Mouse (Mus musculus) c-Kit-positive CD71-positive TER-119-negative erythroid progenitor cells, embryonic 14.5 days (primary cell): ENCODE results near the gene Mrpl24.
"Not testable (repeated sequence)": the region's sequence is repeated elsewhere in the genome, so short reads cannot be mapped to it uniquely, and the experiment has no call there.

Source experiments
- DNase-seq: peaks from one replicate; pipeline ENCODE4 v3.0.0-alpha.2; 2013; ENCODE audit warnings: low read depth

The Mrpl24 gene

GRCm38 (mm10) chr3:87919336-87920108, at the start of gene Mrpl24:
Gene Mrpl24, plus strand, starts transcription at chr3:87919506.
- DNase-seq, result peak; percentile 84

- no peak for DNase-seq
These were observed 41.6 kb upstream of the Mrpl24 start for GRCm38 (mm10) chr3:87877730-87878129.

- DNase-seq, result no peak
These were observed 35.0 kb upstream of the Mrpl24 start for GRCm38 (mm10) chr3:87884291-87884690.

- DNase-seq, result no peak
These were observed 34.5 kb upstream of the Mrpl24 start for GRCm38 (mm10) chr3:87884708-87885251.

GRCm38 (mm10) chr3:87885281-87886003, 33.9 kb upstream of the Mrpl24 start, which contains the start of gene Prcc:
Gene Prcc, minus strand, starts transcription at chr3:87885608.
- peak; percentile 96 for DNase-seq

GRCm38 (mm10) chr3:87886004-87886365, 33.3 kb upstream of the Mrpl24 start:
- DNase-seq, result no peak

- DNase-seq, result no peak
These were observed 32.9 kb upstream of the Mrpl24 start for GRCm38 (mm10) chr3:87886416-87886815.

- not testable (repeated sequence) for DNase-seq
These were observed 31.9 kb upstream of the Mrpl24 start for GRCm38 (mm10) chr3:87887400-87887799.

GRCm38 (mm10) chr3:87891481-87891880, 27.8 kb upstream of the Mrpl24 start:
- no peak for DNase-seq

- DNase-seq, result no peak
These were observed 25.9 kb upstream of the Mrpl24 start for GRCm38 (mm10) chr3:87893367-87893905.

- DNase-seq, result no peak
These were observed 20.0 kb upstream of the Mrpl24 start for GRCm38 (mm10) chr3:87899266-87899665.

- DNase-seq, result no peak
These were observed 19.5 kb upstream of the Mrpl24 start for GRCm38 (mm10) chr3:87899776-87900175.

GRCm38 (mm10) chr3:87901036-87901624, 18.2 kb upstream of the Mrpl24 start:
- peak; percentile 88 for DNase-seq

GRCm38 (mm10) chr3:87901959-87902358, 17.3 kb upstream of the Mrpl24 start:
- DNase-seq, result not testable (repeated sequence)

GRCm38 (mm10) chr3:87903821-87904220, 15.5 kb upstream of the Mrpl24 start:
- DNase-seq, result no peak

GRCm38 (mm10) chr3:87905880-87906485, 13.3 kb upstream of the Mrpl24 start, which contains the start of gene Hdgf:
Gene Hdgf, plus strand, starts transcription at chr3:87906321.
- DNase-seq, result peak; percentile 94

GRCm38 (mm10) chr3:87906601-87906980, 12.7 kb upstream of the Mrpl24 start:
- DNase-seq, result no peak

GRCm38 (mm10) chr3:87906981-87907857, 12.1 kb upstream of the Mrpl24 start:
- DNase-seq, result no peak

GRCm38 (mm10) chr3:87907906-87908305, 11.4 kb upstream of the Mrpl24 start:
- no peak for DNase-seq

GRCm38 (mm10) chr3:87909381-87909780, 9.9 kb upstream of the Mrpl24 start:
- DNase-seq, result no peak

GRCm38 (mm10) chr3:87909874-87910273, 9.4 kb upstream of the Mrpl24 start:
- DNase-seq, result no peak
